Mouse (Mus musculus) MEL (cell line): ENCODE measurements around the gene Relb. TPM values are rescaled to one million over a fixed set of nuclear protein-coding genes. Genes with fewer than 3 reads are reported as not detected.

Experiments used
- DNase-seq: peaks from one replicate; pipeline ENCODE4 v3.0.0; 2011; ENCODE audit warnings: low read depth, low spot score
- H3K27ac ChIP-seq: 2 replicates; pipeline ENCODE4 v1.5.1; 2012; ENCODE audit warnings: low read depth, mild to moderate bottlenecking, control low read depth, low read length, moderate library complexity; ENCODE audit not compliant: control insufficient read depth
- H3K27me3 ChIP-seq, 2 experiments: fragments of 150-350 bp in 1 of 2; sonication (generic) in 1 of 2; 2 replicates each; pipeline ENCODE4 v1.6.1; 2012; ENCODE audit warnings: low read length in 2 of 2, mild to moderate bottlenecking in 2 of 2, improper control_type of control experiment in 1 of 2, moderate library complexity in 1 of 2; ENCODE audit not compliant: insufficient read depth in 2 of 2, control insufficient read depth in 1 of 2
- H3K36me3 ChIP-seq, 2 experiments: 2 replicates each; pipeline ENCODE4 v1.6.1; 2012 to 2014; ENCODE audit warnings: low read length in 2 of 2, improper control_type of control experiment in 1 of 2, inconsistent platforms in 1 of 2, mild to moderate bottlenecking in 1 of 2; ENCODE audit not compliant: insufficient read depth in 2 of 2, control insufficient read depth in 1 of 2
- H3K4me1 ChIP-seq, 2 experiments: fragments of 150-350 bp in 1 of 2; sonication (generic) in 1 of 2; 2 replicates each; pipeline ENCODE4 v1.6.1; 2012; ENCODE audit warnings: low read length in 2 of 2, improper control_type of control experiment in 1 of 2, mild to moderate bottlenecking in 1 of 2; ENCODE audit not compliant: insufficient read depth in 2 of 2, control insufficient read depth in 1 of 2
- H3K4me3 ChIP-seq, 2 experiments: fragments of 150-350 bp in 1 of 2; sonication (generic) in 1 of 2; 2 replicates each; pipeline ENCODE4 v1.5.1; 2012; ENCODE audit warnings: low read depth in 2 of 2, low read length in 2 of 2, mild to moderate bottlenecking in 2 of 2, moderate library complexity in 2 of 2, control low read depth in 1 of 2, improper control_type of control experiment in 1 of 2; ENCODE audit not compliant: control insufficient read depth in 1 of 2, insufficient read depth in 1 of 2
- H3K79me2 ChIP-seq: 2 replicates; pipeline ENCODE4 v1.6.1; 2012; ENCODE audit warnings: mild to moderate bottlenecking, low read length, moderate library complexity; ENCODE audit not compliant: control insufficient read depth, poor library complexity, insufficient read depth
- H3K9ac ChIP-seq: 2 replicates; pipeline ENCODE4 v1.6.1; 2012; ENCODE audit warnings: low read depth, mild to moderate bottlenecking, control low read depth, low read length, moderate library complexity; ENCODE audit not compliant: control insufficient read depth, poor library complexity, severe bottlenecking
- H3K9me3 ChIP-seq: fragments of 150-350 bp; sonication (generic); replicated peaks from 2 replicates; pipeline ENCODE4 v1.6.1; 2012; ENCODE audit warnings: mild to moderate bottlenecking, low read length, improper control_type of control experiment, moderate library complexity; ENCODE audit not compliant: insufficient read depth
- BHLHE40 ChIP-seq: IDR thresholded peaks from 2 replicates; pipeline ENCODE4 v1.6.1; 2012; ENCODE audit warnings: low read depth, mild to moderate bottlenecking, inconsistent platforms, low read length, improper control_type of control experiment, borderline replicate concordance
- CHD2 ChIP-seq: IDR thresholded peaks from 2 replicates; pipeline ENCODE4 v1.6.1; 2011; ENCODE audit warnings: low read length, improper control_type of control experiment
- CTCF ChIP-seq, 3 experiments: IDR thresholded peaks in 2 of 3; conservative IDR thresholded peaks in 1 of 3; 2 replicates each; pipeline ENCODE4 v1.5.1; 2011 to 2012; ENCODE audit warnings: low read length in 3 of 3, low read depth in 2 of 3, mild to moderate bottlenecking in 2 of 3, improper control_type of control experiment in 1 of 3, inconsistent platforms in 1 of 3, mixed read lengths in 1 of 3, moderate library complexity in 1 of 3; ENCODE audit not compliant: control insufficient read depth in 1 of 3, insufficient read depth in 1 of 3, poor library complexity in 1 of 3, severe bottlenecking in 1 of 3
- ETS1 ChIP-seq: IDR thresholded peaks from 2 replicates; pipeline ENCODE4 v1.6.1; 2012; ENCODE audit warnings: low read depth, mild to moderate bottlenecking, inconsistent platforms, low read length, improper control_type of control experiment, moderate library complexity
- GABPA ChIP-seq: IDR thresholded peaks from 2 replicates; pipeline ENCODE4 v1.6.1; 2012; ENCODE audit warnings: low read depth, mild to moderate bottlenecking, inconsistent platforms, low read length, improper control_type of control experiment, moderate library complexity
- GATA1 ChIP-seq: IDR thresholded peaks from 2 replicates; pipeline ENCODE4 v1.6.1; 2011; ENCODE audit warnings: low read depth, low read length, improper control_type of control experiment
- JUND ChIP-seq: IDR thresholded peaks from 2 replicates; pipeline ENCODE4 v1.6.1; 2011; ENCODE audit warnings: low read depth, mild to moderate bottlenecking, improper control_type of control experiment, low read length
- KAT2A ChIP-seq: conservative IDR thresholded peaks from 2 replicates; pipeline ENCODE4 v1.6.1; 2012; ENCODE audit warnings: low read depth, low read length, improper control_type of control experiment, inconsistent platforms
- MAFK ChIP-seq: IDR thresholded peaks from 2 replicates; pipeline ENCODE4 v1.6.1; 2011; ENCODE audit warnings: low read depth, mild to moderate bottlenecking, low read length, improper control_type of control experiment, borderline replicate concordance
- MAZ ChIP-seq: IDR thresholded peaks from 2 replicates; pipeline ENCODE4 v1.6.1; 2012; ENCODE audit warnings: low read depth, mild to moderate bottlenecking, inconsistent platforms, low read length, improper control_type of control experiment
- MEF2A ChIP-seq: IDR thresholded peaks from 2 replicates; pipeline ENCODE4 v1.6.1; 2014; ENCODE audit warnings: low read depth, mild to moderate bottlenecking, inconsistent platforms, low read length, improper control_type of control experiment; ENCODE audit not compliant: poor library complexity, insufficient replicate concordance, severe bottlenecking; ENCODE audit errors: extremely low read depth
- NELFE ChIP-seq: IDR thresholded peaks from 2 replicates; pipeline ENCODE4 v1.6.1; 2011; ENCODE audit warnings: low read depth, low read length, improper control_type of control experiment
- NRF1 ChIP-seq: IDR thresholded peaks from 2 replicates; pipeline ENCODE4 v1.6.1; 2014; ENCODE audit warnings: low read depth, mild to moderate bottlenecking, inconsistent platforms, low read length, improper control_type of control experiment, moderate library complexity; ENCODE audit not compliant: poor library complexity, insufficient read depth, severe bottlenecking
- POLR2A ChIP-seq, 2 experiments: IDR thresholded peaks; 2 replicates each; pipeline ENCODE4 v1.6.1; 2011 to 2012; ENCODE audit warnings: low read length in 2 of 2, mild to moderate bottlenecking in 2 of 2, control low read depth in 1 of 2, improper control_type of control experiment in 1 of 2, low read depth in 1 of 2, moderate library complexity in 1 of 2; ENCODE audit not compliant: control insufficient read depth in 1 of 2, insufficient read depth in 1 of 2, poor library complexity in 1 of 2
- RCOR1 ChIP-seq: IDR thresholded peaks from 2 replicates; pipeline ENCODE4 v1.6.1; 2012; ENCODE audit warnings: low read depth, mild to moderate bottlenecking, inconsistent platforms, low read length, improper control_type of control experiment
- SMC3 ChIP-seq: IDR thresholded peaks from 2 replicates; pipeline ENCODE4 v1.6.1; 2011; ENCODE audit warnings: low read depth, low read length, improper control_type of control experiment
- TAL1 ChIP-seq: IDR thresholded peaks from 2 replicates; pipeline ENCODE4 v1.6.1; 2012; ENCODE audit warnings: mild to moderate bottlenecking, inconsistent platforms, low read length, moderate library complexity, mixed read lengths
- TCF12 ChIP-seq: IDR thresholded peaks from 2 replicates; pipeline ENCODE4 v1.6.1; 2014; ENCODE audit warnings: low read depth, mild to moderate bottlenecking, inconsistent platforms, low read length, improper control_type of control experiment, moderate library complexity
- UBTF ChIP-seq: IDR thresholded peaks from 2 replicates; pipeline ENCODE4 v1.6.1; 2012; ENCODE audit warnings: low read depth, mild to moderate bottlenecking, inconsistent platforms, low read length, improper control_type of control experiment, moderate library complexity, borderline replicate concordance; ENCODE audit not compliant: insufficient read depth
- USF1 ChIP-seq: IDR thresholded peaks from 2 replicates; pipeline ENCODE4 v1.6.1; 2014; ENCODE audit warnings: low read depth, mild to moderate bottlenecking, inconsistent platforms, low read length, improper control_type of control experiment, moderate library complexity
- ZKSCAN1 ChIP-seq: IDR thresholded peaks from 2 replicates; pipeline ENCODE4 v1.6.1; 2012; ENCODE audit warnings: low read depth, mild to moderate bottlenecking, inconsistent platforms, low read length, improper control_type of control experiment, moderate library complexity
- polyA plus RNA-seq, 2 experiments: library from polyadenylated mRNA; stranded (reverse) in 1 of 2; unstranded in 1 of 2; fragments of >175 nt in 1 of 2; fragments of >200 nt in 1 of 2; gene quantifications; 2 replicates each; pipeline versions ENCODE4 v1.2.1 to v1.2.4; 2012; ENCODE audit warnings: low replicate concordance in 2 of 2, low read depth in 1 of 2; ENCODE audit not compliant: insufficient read length in 2 of 2, insufficient read depth in 1 of 2, missing spikeins in 1 of 2
- total RNA-seq: library from RNA; depleted of rRNA; stranded (reverse); fragments of 300-350 nt; gene quantifications from 2 replicates; pipeline ENCODE4 v1.2.3, GENCODE M21; 2012

Gene Relb
- total and polyA plus RNA-seq, 3 experiments = 6.2 to 7.7 TPM; not detected in 1

DNA sequence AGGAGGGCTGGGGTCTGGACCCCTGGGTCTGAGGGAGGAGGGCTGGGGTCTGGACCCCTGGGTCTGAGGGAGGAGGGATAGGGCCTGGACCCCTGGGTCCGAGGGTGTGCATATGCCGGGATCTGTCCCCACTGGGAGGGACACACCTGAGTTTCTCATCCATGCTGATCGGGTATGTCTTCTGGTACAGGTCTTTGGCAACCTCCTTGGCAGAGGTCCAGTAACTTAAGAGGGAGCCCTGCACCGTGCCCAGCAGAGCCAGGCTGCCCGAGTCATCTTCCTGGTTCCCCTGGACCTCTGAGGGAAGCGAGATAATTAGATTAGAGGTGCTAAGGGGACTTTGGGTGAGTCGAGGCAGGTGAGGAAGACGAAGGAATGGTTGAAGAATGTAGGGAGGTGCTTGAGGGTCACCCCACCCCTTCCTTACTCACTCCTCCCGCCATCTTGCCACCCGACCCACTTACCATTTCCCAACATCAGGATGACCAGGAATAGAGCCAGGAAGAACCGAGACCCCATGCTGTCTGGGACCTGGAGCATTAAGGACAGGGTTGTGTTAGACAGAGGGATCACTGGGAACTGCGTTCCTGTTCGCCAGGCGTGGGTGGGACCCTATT lies 44.0 kb upstream of the Relb start:
- Histone ChIP-seq H3K4me3 (no peak overlapping the region), H3K9ac (no peak overlapping the region), H3K36me3 (no peaks in the 10 kb centered on the region; a peak in 1 of 4 replicates), H3K9me3 (no peaks in the 10 kb centered on the region), H3K4me1 (peaks cover 0 to 4% of the 10 kb centered on the region in 2 experiments; a peak in 2 of 4 replicates), H3K27me3 (no peaks in the 10 kb centered on the region), H3K27ac (no peak overlapping the region), H3K79me2 (no peaks in the 10 kb centered on the region)
- no peak for TF ChIP-seq RCOR1
- no peak for TF ChIP-seq CTCF (IDR thresholded peaks at IDR 0.05 in 2 of 3, conservative IDR thresholded peaks at IDR 0.05 in 1 of 3; ENCODE audit: control insufficient read depth in 1 of 3, insufficient read depth in 1 of 3, low read depth in 2 of 3, low read length in 3 of 3, poor library complexity in 1 of 3, severe bottlenecking in 1 of 3)
- no peak for TF ChIP-seq NRF1
- no peak for TF ChIP-seq CHD2
- TF ChIP-seq MEF2A = no peak
- no peak for DNase-seq

DNA sequence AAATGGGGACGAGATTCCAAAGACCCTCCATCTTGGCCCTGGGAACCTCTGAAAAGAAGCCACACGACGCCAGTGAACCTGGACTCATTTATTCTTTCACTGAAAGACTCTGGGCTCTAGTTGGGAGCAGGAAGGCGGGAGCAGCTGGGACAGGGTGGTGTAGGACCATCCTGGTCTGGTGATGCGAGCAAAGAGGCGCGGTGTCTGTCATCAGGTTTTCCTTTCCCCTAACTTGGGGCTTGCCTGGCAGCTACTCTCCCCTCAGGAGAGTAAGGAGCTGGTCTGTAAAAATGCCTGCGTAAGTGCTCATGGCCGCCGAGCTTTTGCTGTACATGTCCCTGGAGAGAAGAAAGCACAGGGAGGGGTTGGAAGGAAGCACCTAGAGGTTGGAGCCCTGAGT lies 42.3 kb upstream of the Relb start:
- DNase-seq = no peak
- Histone ChIP-seq H3K9ac (no peak overlapping the region), H3K4me3 (no peak overlapping the region), H3K4me1 (peaks cover 0 to 4% of the 10 kb centered on the region in 2 experiments; a peak in 2 of 4 replicates), H3K79me2 (no peaks in the 10 kb centered on the region), H3K9me3 (no peaks in the 10 kb centered on the region), H3K27me3 (no peaks in the 10 kb centered on the region), H3K27ac (no peak overlapping the region), H3K36me3 (peaks cover 0 to 3% of the 10 kb centered on the region in 2 experiments; a peak in 2 of 4 replicates)
- no peak for TF ChIP-seq KAT2A
- no peak for TF ChIP-seq UBTF
- no peak for TF ChIP-seq NELFE
- no peak for TF ChIP-seq MEF2A
- no peak for TF ChIP-seq SMC3
- no peak for TF ChIP-seq BHLHE40
- TF ChIP-seq GATA1 = no peak
- TF ChIP-seq JUND = no peak
- TF ChIP-seq CHD2 = no peak
- TF ChIP-seq MAFK = no peak
- no peak for TF ChIP-seq POLR2A (IDR thresholded peaks at IDR 0.05; ENCODE audit: control insufficient read depth in 1 of 2, insufficient read depth in 1 of 2, low read depth in 1 of 2, low read length in 2 of 2, poor library complexity in 1 of 2)
- TF ChIP-seq GABPA = no peak
- no peak for TF ChIP-seq MAZ
- no peak for TF ChIP-seq ETS1
- TF ChIP-seq USF1 = no peak
- TF ChIP-seq TAL1 = no peak
- TF ChIP-seq TCF12 = no peak
- TF ChIP-seq ZKSCAN1 = no peak
- TF ChIP-seq, all 39 proteins: peak for 0
